Mouse (Mus musculus) limb, embryonic 12.5 days (tissue): Measurements from ENCODE around the gene Cnot2. TPM values are rescaled to one million over a fixed set of nuclear protein-coding genes. Genes with fewer than 3 reads are reported as not detected.

ENCODE experiments used
- ATAC-seq: fragments of 200-750 bp; cut with Nextera tagmentation; 2 replicates; pipeline ENCODE4 v1.8.0; 2017; ENCODE audit warnings: low read depth, moderate TSS enrichment; ENCODE audit not compliant: insufficient number of reproducible peaks, insufficient read depth, low FRiP score, low TSS enrichment
- H3K27ac ChIP-seq: fragments of 300-500 bp; sonication (generic); 2 replicates; pipeline ENCODE4 v1.5.1; 2016; ENCODE audit warnings: mild to moderate bottlenecking, moderate library complexity
- H3K27me3 ChIP-seq: fragments of 300-500 bp; sonication (generic); 2 replicates; pipeline ENCODE4 v1.6.1; 2016; ENCODE audit warnings: mild to moderate bottlenecking, moderate library complexity
- H3K36me3 ChIP-seq: fragments of 300-500 bp; sonication (generic); 2 replicates; pipeline ENCODE4 v1.6.1; 2016; ENCODE audit warnings: mild to moderate bottlenecking, moderate library complexity
- H3K4me1 ChIP-seq: fragments of 300-500 bp; sonication (generic); replicated peaks from 2 replicates; pipeline ENCODE4 v1.6.1; 2016
- H3K4me2 ChIP-seq: fragments of 300-500 bp; sonication (generic); 2 replicates; pipeline ENCODE4 v1.6.1; 2016; ENCODE audit warnings: mild to moderate bottlenecking, moderate library complexity
- H3K4me3 ChIP-seq: fragments of 300-500 bp; sonication (generic); replicated peaks from 2 replicates; pipeline ENCODE4 v1.5.1; 2016; ENCODE audit warnings: mild to moderate bottlenecking
- H3K9ac ChIP-seq: fragments of 300-500 bp; sonication (generic); replicated peaks from 2 replicates; pipeline ENCODE4 v1.6.1; 2016; ENCODE audit warnings: mild to moderate bottlenecking, moderate library complexity
- H3K9me3 ChIP-seq: fragments of 300-500 bp; sonication (generic); 2 replicates; pipeline ENCODE4 v1.6.1; 2016; ENCODE audit warnings: mild to moderate bottlenecking, moderate library complexity
- WGBS: fragments of 180-500 bp; shearing (Covaris S2); methylation state at CpG from one replicate; pipeline ENCODE4 v1.1.7; 2016; 5-methylcytosine and 5-hydroxymethylcytosine counted together
- polyA plus RNA-seq: library from polyadenylated mRNA; unstranded; fragments of >200 nt; fragmentation: Nextera tagmentation; extraction: Ambion mirVana; gene quantifications from 2 replicates; pipeline ENCODE4 v1.2.1, GENCODE M21; 2016

The Cnot2 gene
- polyA plus RNA-seq, 1 experiment from 2014 or later: 150 TPM

DNA sequence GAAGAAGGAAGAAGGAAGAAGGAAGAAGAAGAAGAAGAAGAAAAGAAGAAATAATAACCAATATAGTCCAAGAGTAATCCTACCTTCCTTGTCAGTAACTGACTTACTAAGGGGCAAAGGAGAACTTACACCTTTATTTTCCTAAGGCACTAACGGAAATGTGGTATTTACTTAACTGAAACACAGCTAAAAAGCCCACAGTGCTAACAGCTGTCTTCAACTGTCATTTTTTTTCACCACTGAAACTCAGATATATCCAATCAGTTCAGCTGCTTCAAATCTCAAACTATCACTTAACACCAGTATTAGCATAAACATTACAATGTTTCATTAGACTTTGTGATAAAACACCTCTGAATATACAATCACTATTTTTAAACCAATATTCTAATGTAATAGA lies 22.1 kb downstream of the Cnot2 start:
- Histone ChIP-seq H3K4me1 (peaks cover 8% of the 10 kb centered on the region), H3K27ac (no peak overlapping the region), H3K4me2 (no peak overlapping the region), H3K36me3 (peaks cover 9% of the 10 kb centered on the region; the same call in 1 of the 2 replicates), H3K4me3 (no peak overlapping the region), H3K9ac (no peak overlapping the region), H3K9me3 (peaks cover 14% of the 10 kb centered on the region; the same call in 1 of the 2 replicates), H3K27me3 (no peaks in the 10 kb centered on the region)
- no peak for ATAC-seq
- 78% methylated on average over 1 of the region's 1 CpGs for WGBS

DNA sequence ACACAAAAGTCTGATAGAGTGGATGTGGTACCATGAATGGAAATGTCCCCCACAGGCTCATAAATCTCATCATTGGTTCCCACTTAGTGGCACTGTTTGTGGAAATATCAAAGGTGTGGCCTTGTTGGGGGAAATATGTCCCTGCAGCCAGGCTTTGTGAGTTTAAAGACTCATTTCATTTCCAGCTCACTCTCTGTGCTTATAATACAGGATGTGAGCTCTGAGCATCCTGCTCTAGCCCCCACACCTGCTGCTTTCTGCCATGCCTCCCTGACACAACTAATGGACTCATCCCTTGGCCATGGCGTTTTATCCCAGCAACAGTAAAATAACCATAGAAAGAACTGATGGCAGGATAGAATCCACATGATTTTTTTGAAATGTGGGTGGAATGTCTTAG lies 24.1 kb downstream of the Cnot2 start:
- Histone ChIP-seq H3K4me2 (no peak overlapping the region), H3K9ac (no peak overlapping the region), H3K9me3 (peaks cover 14% of the 10 kb centered on the region; the same call in 1 of the 2 replicates), H3K36me3 (peaks cover 9% of the 10 kb centered on the region; the same call in 1 of the 2 replicates), H3K27ac (no peak overlapping the region), H3K4me1 (peaks cover 6% of the 10 kb centered on the region), H3K4me3 (no peak overlapping the region), H3K27me3 (no peaks in the 10 kb centered on the region)
- ATAC-seq: no peak
- 96% methylated on average over 1 of the region's 1 CpGs for WGBS

GRCm38 (mm10) chr10:116554434-116554833 lies 26.9 kb downstream of the Cnot2 start:
- H3K27ac ChIP-seq: no peak overlapping the region
- H3K4me3 ChIP-seq: no peak overlapping the region
- 32% methylated on average over 2 of the region's 2 CpGs for WGBS
- H3K36me3 ChIP-seq: peaks cover 9% of the 10 kb centered on the region; the same call in 1 of the 2 replicates
- no peaks in the 10 kb centered on the region for H3K27me3 ChIP-seq
- peaks cover 6% of the 10 kb centered on the region for H3K4me1 ChIP-seq
- H3K9ac ChIP-seq: no peak overlapping the region
- ATAC-seq: no peak
- H3K4me2 ChIP-seq: no peak overlapping the region
- H3K9me3 ChIP-seq: peaks cover 14% of the 10 kb centered on the region; the same call in 1 of the 2 replicates

GRCm38 (mm10) chr10:116547958-116548357 lies 33.4 kb downstream of the Cnot2 start:
- H3K27ac ChIP-seq: no peak overlapping the region
- no peaks in the 10 kb centered on the region for H3K9me3 ChIP-seq
- no peak overlapping the region for H3K4me2 ChIP-seq
- H3K27me3 ChIP-seq: no peaks in the 10 kb centered on the region
- ATAC-seq: no peak
- no peak overlapping the region for H3K9ac ChIP-seq
- H3K4me1 ChIP-seq: no peaks in the 10 kb centered on the region
- WGBS: 40% methylated on average over 4 of the region's 4 CpGs
- no peak overlapping the region for H3K4me3 ChIP-seq
- H3K36me3 ChIP-seq: 0 out of 2 replicates have a peak, but pooled peaks cover 6% of the 10 kb centered on the region

GRCm38 (mm10) chr10:116546177-116546576 lies 35.1 kb downstream of the Cnot2 start:
- H3K4me2 ChIP-seq: no peak overlapping the region
- 79% methylated on average over 3 of the region's 3 CpGs for WGBS
- no peaks in the 10 kb centered on the region for H3K9me3 ChIP-seq
- no peak overlapping the region for H3K27ac ChIP-seq
- 0 out of 2 replicates have a peak, but pooled peaks cover 6% of the 10 kb centered on the region for H3K36me3 ChIP-seq
- ATAC-seq: no peak
- H3K4me1 ChIP-seq: no peaks in the 10 kb centered on the region
- no peaks in the 10 kb centered on the region for H3K27me3 ChIP-seq
- H3K4me3 ChIP-seq: no peak overlapping the region
- H3K9ac ChIP-seq: no peak overlapping the region

DNA sequence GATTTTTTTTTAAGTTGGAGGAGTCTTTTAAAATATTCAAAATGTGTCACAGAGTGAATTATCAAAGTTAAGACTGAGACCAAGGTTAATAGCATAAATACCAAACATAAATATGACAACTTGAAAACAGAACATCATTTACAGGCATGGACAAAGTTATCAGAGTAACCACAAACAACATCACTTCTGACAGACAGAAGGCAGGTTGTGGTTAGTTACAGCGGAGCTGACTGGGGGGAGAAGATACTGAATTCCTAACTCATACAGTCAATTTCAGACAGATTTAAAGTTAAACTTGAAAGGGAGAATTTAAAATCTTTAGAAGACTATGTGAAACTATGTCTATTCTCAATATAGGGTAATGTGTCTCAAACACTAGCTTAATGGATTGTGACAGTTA lies 38.2 kb downstream of the Cnot2 start:
- no peak for ATAC-seq
- Histone ChIP-seq H3K27ac (no peak overlapping the region), H3K4me2 (no peak overlapping the region), H3K4me1 (no peaks in the 10 kb centered on the region), H3K27me3 (no peaks in the 10 kb centered on the region), H3K4me3 (no peak overlapping the region), H3K36me3 (0 out of 2 replicates have a peak, but pooled peaks cover 6% of the 10 kb centered on the region), H3K9ac (no peak overlapping the region), H3K9me3 (no peaks in the 10 kb centered on the region)
- 91% methylated on average over 1 of the region's 1 CpGs for WGBS

DNA sequence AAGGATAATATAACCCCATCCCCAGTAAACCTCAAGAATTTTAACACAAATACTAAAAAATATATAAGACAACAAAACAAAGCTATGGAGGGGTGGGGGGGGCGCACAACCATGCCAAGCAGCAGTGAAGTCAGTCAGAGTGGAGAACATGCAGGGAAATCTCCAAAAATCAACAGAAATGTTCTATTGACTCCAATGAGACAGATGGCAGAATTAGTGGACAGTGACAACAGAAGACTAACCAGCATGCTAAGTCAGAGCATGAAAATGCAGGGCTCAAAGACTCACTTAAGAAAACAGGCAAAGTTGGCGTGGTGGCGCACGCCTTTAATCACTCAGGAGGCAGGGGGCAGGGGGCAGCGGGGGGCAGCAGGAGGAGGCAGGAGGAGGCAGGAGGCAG lies 40.6 kb downstream of the Cnot2 start:
- Histone ChIP-seq H3K27ac (no peak overlapping the region), H3K4me2 (no peak overlapping the region), H3K36me3 (0 out of 2 replicates have a peak, but pooled peaks cover 6% of the 10 kb centered on the region), H3K27me3 (no peaks in the 10 kb centered on the region), H3K9me3 (no peaks in the 10 kb centered on the region), H3K9ac (no peak overlapping the region), H3K4me1 (peaks cover 2% of the 10 kb centered on the region), H3K4me3 (no peak overlapping the region)
- WGBS: 87% methylated on average over 5 of the region's 5 CpGs
- no peak for ATAC-seq

GRCm38 (mm10) chr10:116537495-116537894 lies 43.8 kb downstream of the Cnot2 start:
- Histone ChIP-seq H3K27me3 (no peaks in the 10 kb centered on the region), H3K4me2 (no peak overlapping the region)

DNA sequence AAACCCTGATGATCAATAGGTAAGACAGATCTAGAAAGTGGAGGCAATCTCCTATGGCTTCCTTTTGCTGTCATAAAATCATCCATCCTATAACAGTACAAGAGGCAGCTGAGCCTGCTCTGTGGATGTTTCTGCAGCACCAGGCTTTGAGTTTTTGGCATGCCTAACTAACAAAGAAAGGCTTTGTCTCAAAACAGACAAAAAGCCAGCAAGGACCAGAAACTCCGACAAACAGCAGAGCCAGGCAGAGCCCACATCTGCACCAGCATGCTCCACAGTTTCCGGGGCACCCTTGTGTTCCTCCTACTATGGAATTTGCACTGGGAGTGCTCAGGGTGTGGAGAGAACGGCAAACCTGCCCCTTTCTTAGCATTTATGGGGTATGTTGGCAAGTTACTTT lies 47.0 kb downstream of the Cnot2 start:
- 44% methylated on average over 3 of the region's 3 CpGs for WGBS
- Histone ChIP-seq H3K4me2 (no peak overlapping the region), H3K9ac (no peak overlapping the region), H3K36me3 (no peaks in the 10 kb centered on the region), H3K4me1 (peaks cover 16% of the 10 kb centered on the region), H3K9me3 (no peaks in the 10 kb centered on the region), H3K27me3 (no peaks in the 10 kb centered on the region), H3K27ac (0 out of 2 replicates have a peak overlapping the region, but pooled peaks have one; percentile 56), H3K4me3 (no peak overlapping the region)
- ATAC-seq: no peak

More at GRCm38 (mm10) chr10:116537495-116537894, 43.8 kb downstream of the Cnot2 start:
- Histone ChIP-seq H3K27ac (no peak overlapping the region), H3K36me3 (no peaks in the 10 kb centered on the region), H3K9me3 (no peaks in the 10 kb centered on the region), H3K4me1 (peaks cover 11% of the 10 kb centered on the region), H3K9ac (no peak overlapping the region), H3K4me3 (no peak overlapping the region)
- no peak for ATAC-seq
- WGBS: 89% methylated on average over 3 of the region's 3 CpGs

- Histone ChIP-seq H3K4me3 (no peak overlapping the region), H3K9me3 (no peaks in the 10 kb centered on the region), H3K27me3 (no peaks in the 10 kb centered on the region), H3K36me3 (peaks cover 5% of the 10 kb centered on the region; the same call in 1 of the 2 replicates), H3K4me1 (peaks cover 16% of the 10 kb centered on the region), H3K9ac (no peak overlapping the region), H3K27ac (no peak overlapping the region), H3K4me2 (no peak overlapping the region)
- ATAC-seq: no peak
- WGBS: 64% methylated on average over 3 of the region's 3 CpGs
These were observed 48.8 kb downstream of the Cnot2 start for GRCm38 (mm10) chr10:116532561-116532960.

DNA sequence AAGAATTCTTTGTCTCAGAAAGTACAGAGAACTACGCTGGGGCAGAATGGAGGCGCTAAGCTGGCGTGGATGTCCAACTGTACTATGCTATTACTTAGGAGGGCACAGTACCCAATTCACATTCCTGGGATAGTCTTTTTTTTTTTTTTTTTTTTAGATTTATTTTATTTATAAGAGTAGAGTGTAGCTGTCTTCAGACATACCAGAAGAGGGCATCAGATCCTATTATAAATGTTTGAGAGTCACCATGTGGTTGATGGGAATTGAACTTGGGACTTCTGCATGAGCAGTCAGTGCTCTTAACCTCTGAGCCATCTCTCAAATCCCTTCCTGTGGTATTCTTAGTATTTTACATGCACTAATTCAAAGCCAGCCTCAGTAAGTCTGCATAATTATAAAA lies 50.2 kb downstream of the Cnot2 start:
- WGBS: 92% methylated on average over 3 of the region's 3 CpGs
- ATAC-seq: no peak

DNA sequence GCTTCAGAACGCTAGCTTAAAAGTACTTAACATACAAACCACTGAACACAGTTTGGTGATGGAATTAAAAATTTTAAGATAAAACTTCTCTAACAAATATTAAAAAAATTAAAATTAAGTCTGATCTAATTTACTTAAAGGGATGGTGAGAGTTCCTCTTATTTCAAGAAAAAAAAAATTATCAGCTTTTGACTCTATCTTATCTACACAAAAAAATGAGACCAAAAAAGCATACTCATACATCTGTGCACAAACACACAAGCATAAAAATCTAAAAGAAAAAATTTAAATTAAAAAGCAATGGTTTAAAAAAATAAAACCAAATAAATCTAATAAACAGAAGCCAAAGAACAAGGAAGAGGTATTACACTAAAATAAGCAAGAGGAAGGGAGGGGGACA lies 61.7 kb downstream of the Cnot2 start:
- no peaks in the 10 kb centered on the region for H3K9me3 ChIP-seq
- H3K4me1 ChIP-seq: no peaks in the 10 kb centered on the region
- no peak overlapping the region for H3K9ac ChIP-seq
- no peaks in the 10 kb centered on the region for H3K36me3 ChIP-seq
- ATAC-seq: no peak
- no peak overlapping the region for H3K4me2 ChIP-seq
- H3K27me3 ChIP-seq: no peaks in the 10 kb centered on the region
- no peak overlapping the region for H3K4me3 ChIP-seq
- WGBS: 90% methylated on average over 1 of the region's 1 CpGs
- no peak overlapping the region for H3K27ac ChIP-seq

More for the DNA sequence above, 50.2 kb downstream of the Cnot2 start:
- Histone ChIP-seq H3K4me2 (no peak overlapping the region), H3K9me3 (no peaks in the 10 kb centered on the region), H3K9ac (no peak overlapping the region), H3K4me1 (peaks cover 14% of the 10 kb centered on the region), H3K27ac (no peak overlapping the region), H3K27me3 (no peaks in the 10 kb centered on the region), H3K36me3 (peaks cover 6% of the 10 kb centered on the region; the same call in 1 of the 2 replicates), H3K4me3 (no peak overlapping the region)
